Mouse (Mus musculus) C2C12 (cell line): ENCODE results near the gene Foxn3.

Source experiments
- CTCF ChIP-seq: IDR thresholded peaks from one replicate; pipeline ENCODE4 v1.5.1; 2011; ENCODE audit not compliant: control insufficient read depth, insufficient read depth, insufficient read length
- MAX ChIP-seq: IDR thresholded peaks from one replicate; pipeline ENCODE4 v1.6.1; 2011; ENCODE audit warnings: mild to moderate bottlenecking, control low read depth
- USF1 ChIP-seq: IDR thresholded peaks from one replicate; pipeline ENCODE4 v1.6.1; 2011; ENCODE audit warnings: low read depth, mild to moderate bottlenecking, control low read depth, moderate library complexity

- TF ChIP-seq CTCF (no peak), USF1 (no peak), MAX (no peak)
Observed at GRCm38 (mm10) chr12:99361752-99362132, 201.6 kb downstream of the Foxn3 start.
